Mouse (Mus musculus): ENCODE data around the gene Mgat4c.

- no peak for TF ChIP-seq CTCF (IDR thresholded peaks at IDR 0.05; ENCODE audit: low read depth)
- no peak for TF ChIP-seq EP300 (optimal IDR thresholded peaks at IDR 0.05)
Observed at GRCm38 (mm10) chr10:102245269-102245668, 564.0 kb downstream of the Mgat4c start.

Measured in stomach, postnatal 0 days (tissue).